In the genomic region with DNA sequence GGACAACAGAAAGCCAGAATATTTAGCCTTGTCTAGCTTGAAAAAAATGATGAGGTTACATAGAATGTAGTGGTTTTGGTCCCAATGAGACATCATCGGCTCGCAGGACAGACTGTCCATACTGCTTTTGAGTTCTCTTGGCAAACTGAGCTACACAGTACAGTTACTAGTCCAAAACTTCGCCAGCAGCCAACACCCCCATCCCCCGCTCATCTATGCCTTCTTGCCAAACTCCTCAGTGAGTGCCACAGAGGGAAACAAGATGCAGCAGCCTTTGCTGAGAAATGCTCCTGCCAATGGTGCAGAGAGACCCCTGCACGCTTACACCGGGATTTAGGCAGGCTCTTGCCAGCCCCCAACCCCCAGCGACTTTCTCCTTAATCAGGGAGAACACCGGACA, we compare ENCODE assay signal across 17 mouse cellular contexts. TPM values are rescaled to one million over a fixed set of nuclear protein-coding genes. Genes with fewer than 3 reads are reported as not detected.
A peak's percentile ranks its signal among the peaks of the same experiment; 100 is the strongest.
DNase-seq lines count a peak whose midpoint lies in the region; ATAC-seq and TF ChIP-seq lines count a peak whose summit lies in the region.
"Had no signal": no experiment of that assay in that cellular context is flagged by ENCODE, and none has a peak within 500 bp of the region (broad histone marks: within the 10 kb centered on the region; RNA-seq: fewer than 3 reads in every experiment).

No protein-coding gene starts in this region.

- no peak for DNase-seq in hindbrain, embryonic 14.5 days (ENCODE audit: low spot score)
- no peak for DNase-seq in hindbrain, embryonic 10.5 days (ENCODE audit: low spot score)
- no peak for DNase-seq in midbrain, postnatal 0 days (ENCODE audit: low spot score)
- no peak for DNase-seq in midbrain, embryonic 14.5 days
- DNase-seq: adrenal gland, adult 8-10 months; spleen, adult 18-20 months; thymus, postnatal 4 days had no signal

- 78% methylated on average over 8 of the region's 8 CpGs for WGBS in hindbrain, embryonic 14.5 days
- 92% methylated on average over 8 of the region's 8 CpGs for WGBS in hindbrain, embryonic 10.5 days
- 70% methylated on average over 8 of the region's 8 CpGs for WGBS in midbrain, postnatal 0 days
- WGBS in midbrain, embryonic 14.5 days: 90% methylated on average over 8 of the region's 8 CpGs
- WGBS in forebrain, embryonic 16.5 days: 53% methylated on average over 8 of the region's 8 CpGs
- 86% methylated on average over 8 of the region's 8 CpGs for WGBS in neural tube, embryonic 14.5 days
- 93% methylated on average over 8 of the region's 8 CpGs for WGBS in intestine, embryonic 16.5 days

- TF ChIP-seq CTCF in midbrain, postnatal 0 days (IDR thresholded peaks at IDR 0.05): no peak

- no peak overlapping the region for H3K9ac ChIP-seq in hindbrain, embryonic 14.5 days
- H3K9ac ChIP-seq in midbrain, postnatal 0 days (replicated peaks; ENCODE audit: low read length, poor library complexity, severe bottlenecking): no peak overlapping the region
- no peak overlapping the region for H3K9ac ChIP-seq in midbrain, embryonic 14.5 days (replicated peaks; ENCODE audit: low read length)
- H3K9ac ChIP-seq in forebrain, embryonic 16.5 days (replicated peaks; ENCODE audit: low read depth, low read length): no peak overlapping the region
- no peak overlapping the region for H3K9ac ChIP-seq in neural tube, embryonic 14.5 days (replicated peaks; ENCODE audit: low read depth, low read length)
- no peak overlapping the region for H3K9ac ChIP-seq in intestine, embryonic 16.5 days (ENCODE audit: low read depth, low read length)
- H3K9ac ChIP-seq: limb, embryonic 12.5 days; liver, embryonic 15.5 days had no signal

- H3K4me2 ChIP-seq in hindbrain, embryonic 14.5 days (replicated peaks): no peak overlapping the region
- no peak overlapping the region for H3K4me2 ChIP-seq in midbrain, postnatal 0 days (ENCODE audit: low read depth, low read length, poor library complexity, severe bottlenecking)
- no peak overlapping the region for H3K4me2 ChIP-seq in midbrain, embryonic 14.5 days (ENCODE audit: low read length)
- no peak overlapping the region for H3K4me2 ChIP-seq in forebrain, embryonic 16.5 days (ENCODE audit: low read length)
- no peak overlapping the region for H3K4me2 ChIP-seq in neural tube, embryonic 14.5 days (ENCODE audit: low read depth, low read length)
- H3K4me2 ChIP-seq in intestine, embryonic 16.5 days (ENCODE audit: low read depth, low read length): no peak overlapping the region
- H3K4me2 ChIP-seq: limb, embryonic 12.5 days; liver, embryonic 15.5 days; midbrain, embryonic 11.5 days had no signal

- H3K9me3 ChIP-seq in hindbrain, embryonic 14.5 days (ENCODE audit: control insufficient read depth, low read length): no peaks in the 10 kb centered on the region
- no peaks in the 10 kb centered on the region for H3K9me3 ChIP-seq in hindbrain, embryonic 10.5 days
- no peaks in the 10 kb centered on the region for H3K9me3 ChIP-seq in midbrain, postnatal 0 days (ENCODE audit: low read length)
- no peaks in the 10 kb centered on the region for H3K9me3 ChIP-seq in midbrain, embryonic 14.5 days (ENCODE audit: control insufficient read depth, low read length)
- no peaks in the 10 kb centered on the region for H3K9me3 ChIP-seq in forebrain, embryonic 16.5 days (ENCODE audit: control insufficient read depth, low read length)
- no peaks in the 10 kb centered on the region for H3K9me3 ChIP-seq in neural tube, embryonic 14.5 days (ENCODE audit: control insufficient read depth, low read length)
- H3K9me3 ChIP-seq in intestine, embryonic 16.5 days (ENCODE audit: control insufficient read depth, low read length): no peaks in the 10 kb centered on the region
- H3K9me3 ChIP-seq: limb, embryonic 12.5 days; liver, embryonic 15.5 days had no signal

- no peak overlapping the region for H3K27ac ChIP-seq in hindbrain, embryonic 14.5 days
- H3K27ac ChIP-seq in hindbrain, embryonic 10.5 days: no peak overlapping the region
- H3K27ac ChIP-seq in midbrain, postnatal 0 days (ENCODE audit: low read depth, low read length): peak overlapping the region; percentile 38; the same call in 1 of the 2 replicates
- no peak overlapping the region for H3K27ac ChIP-seq in midbrain, embryonic 14.5 days (replicated peaks; ENCODE audit: low read depth, low read length)
- H3K27ac ChIP-seq in forebrain, embryonic 16.5 days (ENCODE audit: low read length): no peak overlapping the region
- H3K27ac ChIP-seq in neural tube, embryonic 14.5 days (ENCODE audit: low read depth, low read length): 0 out of 2 replicates have a peak overlapping the region, but pooled peaks have one; percentile 7
- H3K27ac ChIP-seq in intestine, embryonic 16.5 days (ENCODE audit: low read length): no peak overlapping the region
- H3K27ac ChIP-seq: kidney, postnatal 0 days; limb, embryonic 12.5 days; liver, embryonic 15.5 days; stomach, postnatal 0 days had no signal

- peaks cover 64% of the 10 kb centered on the region for H3K4me1 ChIP-seq in hindbrain, embryonic 14.5 days (replicated peaks; ENCODE audit: control insufficient read depth, insufficient read depth, low read length)
- peaks cover 36% of the 10 kb centered on the region for H3K4me1 ChIP-seq in hindbrain, embryonic 10.5 days (replicated peaks)
- peaks cover 21% of the 10 kb centered on the region for H3K4me1 ChIP-seq in midbrain, postnatal 0 days (ENCODE audit: insufficient read depth, low read length)
- H3K4me1 ChIP-seq in midbrain, embryonic 14.5 days (ENCODE audit: control insufficient read depth, insufficient read depth, low read length): peaks cover 52% of the 10 kb centered on the region
- peaks cover 53% of the 10 kb centered on the region for H3K4me1 ChIP-seq in forebrain, embryonic 16.5 days (replicated peaks; ENCODE audit: control insufficient read depth, insufficient read depth, low read length)
- peaks cover 48% of the 10 kb centered on the region for H3K4me1 ChIP-seq in neural tube, embryonic 14.5 days (ENCODE audit: control insufficient read depth, insufficient read depth, low read length)
- peaks cover 3% of the 10 kb centered on the region; the same call in 1 of the 2 replicates for H3K4me1 ChIP-seq in intestine, embryonic 16.5 days (ENCODE audit: control insufficient read depth, insufficient read depth, low read length)
- H3K4me1 ChIP-seq: liver, embryonic 15.5 days had no signal

- peaks cover 12% of the 10 kb centered on the region for H3K36me3 ChIP-seq in hindbrain, embryonic 14.5 days (replicated peaks; ENCODE audit: control insufficient read depth, insufficient read depth)
- peaks cover 63% of the 10 kb centered on the region for H3K36me3 ChIP-seq in hindbrain, embryonic 10.5 days
- H3K36me3 ChIP-seq in midbrain, postnatal 0 days (ENCODE audit: insufficient read depth, low read length): peaks cover 3% of the 10 kb centered on the region; the same call in 1 of the 2 replicates
- peaks cover 20% of the 10 kb centered on the region; the same call in 1 of the 2 replicates for H3K36me3 ChIP-seq in midbrain, embryonic 14.5 days (ENCODE audit: control insufficient read depth, insufficient read depth, low read length)
- peaks cover 2% of the 10 kb centered on the region; the same call in 1 of the 2 replicates for H3K36me3 ChIP-seq in forebrain, embryonic 16.5 days (ENCODE audit: control insufficient read depth, insufficient read depth)
- H3K36me3 ChIP-seq in neural tube, embryonic 14.5 days (ENCODE audit: control insufficient read depth, insufficient read depth, low read length): 0 out of 2 replicates have a peak, but pooled peaks cover 3% of the 10 kb centered on the region
- H3K36me3 ChIP-seq in intestine, embryonic 16.5 days (ENCODE audit: control insufficient read depth, insufficient read depth, low read length): no peaks in the 10 kb centered on the region
- H3K36me3 ChIP-seq: liver, embryonic 15.5 days had no signal

- H3K4me3 ChIP-seq in hindbrain, embryonic 14.5 days (replicated peaks; ENCODE audit: low read length): no peak overlapping the region
- H3K4me3 ChIP-seq in hindbrain, embryonic 10.5 days: no peak overlapping the region
- no peak overlapping the region for H3K4me3 ChIP-seq in midbrain, postnatal 0 days (ENCODE audit: low read depth, low read length)
- H3K4me3 ChIP-seq in midbrain, embryonic 14.5 days (replicated peaks; ENCODE audit: low read depth, low read length): no peak overlapping the region
- no peak overlapping the region for H3K4me3 ChIP-seq in forebrain, embryonic 16.5 days (replicated peaks; ENCODE audit: low read length)
- no peak overlapping the region for H3K4me3 ChIP-seq in neural tube, embryonic 14.5 days (ENCODE audit: low read depth, low read length)
- no peak overlapping the region for H3K4me3 ChIP-seq in intestine, embryonic 16.5 days (ENCODE audit: low read length)
- H3K4me3 ChIP-seq: limb, embryonic 12.5 days; liver, embryonic 15.5 days had no signal

- peak; percentile 25; the same call in 1 of the 2 replicates for ATAC-seq in hindbrain, embryonic 14.5 days (ENCODE audit: low FRiP score)
- ATAC-seq in midbrain, postnatal 0 days (ENCODE audit: low FRiP score): no peak
- no peak for ATAC-seq in midbrain, embryonic 14.5 days (ENCODE audit: low FRiP score, low TSS enrichment)
- peak; percentile 47 for ATAC-seq in forebrain, embryonic 16.5 days
- ATAC-seq in neural tube, embryonic 14.5 days (ENCODE audit: low read depth): no peak
- no peak for ATAC-seq in intestine, embryonic 16.5 days
- ATAC-seq: inflammation-experienced regulatory T-cells, adult 6 months had no signal

- H3K27me3 ChIP-seq in hindbrain, embryonic 14.5 days (ENCODE audit: control insufficient read depth, insufficient read depth, low read length): no peaks in the 10 kb centered on the region
- no peaks in the 10 kb centered on the region for H3K27me3 ChIP-seq in hindbrain, embryonic 10.5 days (ENCODE audit: insufficient read depth, poor library complexity, severe bottlenecking)
- no peaks in the 10 kb centered on the region for H3K27me3 ChIP-seq in midbrain, postnatal 0 days (ENCODE audit: insufficient read depth, low read length)
- no peaks in the 10 kb centered on the region for H3K27me3 ChIP-seq in midbrain, embryonic 14.5 days (ENCODE audit: control insufficient read depth, insufficient read depth, low read length)
- no peaks in the 10 kb centered on the region for H3K27me3 ChIP-seq in forebrain, embryonic 16.5 days (replicated peaks; ENCODE audit: control insufficient read depth, insufficient read depth, low read length)
- no peaks in the 10 kb centered on the region for H3K27me3 ChIP-seq in neural tube, embryonic 14.5 days (ENCODE audit: control insufficient read depth, insufficient read depth, low read length)
- H3K27me3 ChIP-seq in intestine, embryonic 16.5 days (replicated peaks; ENCODE audit: control insufficient read depth, insufficient read depth, low read length): no peaks in the 10 kb centered on the region
- H3K27me3 ChIP-seq: CH12.LX; limb, embryonic 12.5 days; liver, embryonic 15.5 days had no signal

RNA-seq across cellular contexts. Expression of gene Basp1, which starts 34.9 kb away (rescaled TPM):
- polyA plus RNA-seq in hindbrain, embryonic 14.5 days (2014; fragmentation: Nextera tagmentation; extraction: Ambion mirVana): 262 and 283 TPM in 2 replicates
- 48.6 and 77.4 TPM in 2 replicates for polyA plus RNA-seq in hindbrain, embryonic 10.5 days (2016; fragmentation: Nextera tagmentation; extraction: Ambion mirVana)
- total RNA-seq in midbrain, postnatal 0 days (2014; rRNA removed): 1,178 and 1,429 TPM in 2 replicates
- 480 and 547 TPM in 2 replicates for polyA plus RNA-seq in midbrain, postnatal 0 days (2015; fragmentation: Nextera tagmentation; extraction: Ambion mirVana)
- polyA plus RNA-seq in midbrain, embryonic 14.5 days (2014; fragmentation: Nextera tagmentation; extraction: Ambion mirVana): 227 and 382 TPM in 2 replicates
- 198 and 206 TPM in 2 replicates for polyA plus RNA-seq in forebrain, embryonic 16.5 days (2015; fragmentation: Nextera tagmentation; extraction: Ambion mirVana)
- polyA plus RNA-seq in neural tube, embryonic 14.5 days (2014; fragmentation: Nextera tagmentation; extraction: Ambion mirVana): 211 and 216 TPM in 2 replicates
- 6.5 and 7.6 TPM in 2 replicates for polyA plus RNA-seq in intestine, embryonic 16.5 days (2015; fragmentation: Nextera tagmentation; extraction: Ambion mirVana)

Comparison
In these comparisons a context has a peak if more than half of its experiments do, and no peak if none do; other contexts are left out.
1. H3K27ac ChIP-seq: peak in midbrain, postnatal 0 days (single experiment) and neural tube, embryonic 14.5 days (single experiment); none in hindbrain, embryonic 14.5 days (single experiment), hindbrain, embryonic 10.5 days (single experiment), midbrain, embryonic 14.5 days (single experiment), forebrain, embryonic 16.5 days (single experiment) and intestine, embryonic 16.5 days (single experiment).
2. ATAC-seq: peak in hindbrain, embryonic 14.5 days (single experiment) and forebrain, embryonic 16.5 days (single experiment); none in midbrain, postnatal 0 days (single experiment), midbrain, embryonic 14.5 days (single experiment), neural tube, embryonic 14.5 days (single experiment) and intestine, embryonic 16.5 days (single experiment).